Mouse (Mus musculus) spleen, adult 2 months (tissue): ENCODE measurements around the gene Palb2.

ENCODE experiments used
- CTCF ChIP-seq: fragments of 200-500 bp; IDR thresholded peaks from 2 replicates; pipeline ENCODE4 v1.5.1; 2011; ENCODE audit warnings: mild to moderate bottlenecking, inconsistent platforms; ENCODE audit not compliant: insufficient read depth, insufficient read length, insufficient replicate concordance; ENCODE audit errors: extremely low read depth
- POLR2A ChIP-seq: fragments of 200-500 bp; IDR thresholded peaks from 2 replicates; pipeline ENCODE4 v1.6.1; 2011; ENCODE audit warnings: low read depth, low read length, inconsistent platforms

DNA sequence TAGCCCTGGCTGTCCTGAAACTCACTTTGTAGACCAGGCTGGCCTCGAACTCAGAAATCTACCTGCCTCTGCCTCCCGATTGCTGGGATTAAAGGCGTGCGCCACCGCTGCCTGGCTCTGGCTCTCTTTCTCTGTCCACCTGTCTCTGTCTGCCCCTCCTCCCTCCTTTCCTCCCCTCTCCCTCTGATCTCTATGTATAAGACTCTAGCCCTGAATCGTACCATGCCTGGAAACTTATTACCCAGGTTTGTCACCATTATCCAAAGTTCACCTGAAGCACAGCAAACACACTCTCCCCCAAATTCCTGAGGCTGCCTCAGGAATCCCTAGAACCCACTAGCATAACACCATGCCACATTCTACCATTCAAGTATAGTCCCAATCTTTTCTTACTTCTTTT is 24.6 kb downstream of the Palb2 start:
- TF ChIP-seq CTCF (no peak), POLR2A (no peak)
